In the genomic region with DNA sequence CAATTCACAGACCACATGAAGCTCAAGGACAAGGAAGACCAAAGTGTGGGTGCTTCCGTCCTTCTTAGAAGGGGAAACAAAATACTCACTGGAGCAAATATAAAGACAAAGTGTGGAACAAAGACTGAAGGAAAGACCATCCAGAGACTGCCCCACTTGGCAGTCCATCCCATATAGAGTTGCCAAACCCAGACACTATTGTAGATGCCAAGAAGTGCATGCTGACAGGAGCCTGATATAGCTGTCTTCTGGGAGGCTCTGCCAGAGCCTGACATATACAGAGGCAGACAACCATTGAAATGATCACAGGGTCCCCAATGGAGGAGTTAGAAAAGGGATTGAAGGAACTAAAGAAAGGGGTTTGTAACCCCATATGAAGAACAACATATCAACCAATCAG, we compare ENCODE assay signal across 5 mouse cellular contexts.
DNase-seq lines count a peak whose midpoint lies in the region; ATAC-seq and TF ChIP-seq lines count a peak whose summit lies in the region.
"Not testable (repeated sequence)": the region's sequence is repeated elsewhere in the genome, so short reads cannot be mapped to it uniquely, and the experiment has no call there.

No protein-coding gene starts in this region.

- H3K4me1 ChIP-seq in hindbrain, embryonic 16.5 days (ENCODE audit: control insufficient read depth, insufficient read depth, low read depth, low read length); midbrain, postnatal 0 days (ENCODE audit: insufficient read depth, low read length): not testable (repeated sequence)

- peak; percentile 72; the same call in 1 of the 2 replicates for ATAC-seq in hindbrain, embryonic 16.5 days
- ATAC-seq in midbrain, postnatal 0 days (ENCODE audit: low FRiP score), result not testable (repeated sequence)

- intact Hi-C loops in left cerebral cortex, postnatal 4 days (cut with DNase I), result not testable (repeated sequence)

- TF ChIP-seq POLR2A in brain, embryonic 14.5 days (IDR thresholded peaks at IDR 0.05; ENCODE audit: borderline replicate concordance, extremely low read depth, insufficient read depth, insufficient read length, poor library complexity, severe bottlenecking), result not testable (repeated sequence)

- H3K9me3 ChIP-seq in hindbrain, embryonic 16.5 days (ENCODE audit: control insufficient read depth, low read length); midbrain, postnatal 0 days (ENCODE audit: low read length): not testable (repeated sequence)

- not testable (repeated sequence) for H3K36me3 ChIP-seq in hindbrain, embryonic 16.5 days (ENCODE audit: control insufficient read depth, insufficient read depth, low read length); midbrain, postnatal 0 days (ENCODE audit: insufficient read depth, low read length)

- not testable (repeated sequence) for TF ChIP-seq CTCF in brain, embryonic 14.5 days (IDR thresholded peaks at IDR 0.05; ENCODE audit: borderline replicate concordance, extremely low read depth, insufficient read depth, insufficient read length); midbrain, postnatal 0 days (IDR thresholded peaks at IDR 0.05)

- not testable (repeated sequence) for H3K9ac ChIP-seq in hindbrain, embryonic 16.5 days (ENCODE audit: low read depth, low read length); midbrain, postnatal 0 days (replicated peaks; ENCODE audit: low read length, poor library complexity, severe bottlenecking)

- H3K27ac ChIP-seq in hindbrain, embryonic 16.5 days (ENCODE audit: low read depth, low read length); midbrain, postnatal 0 days (ENCODE audit: low read depth, low read length): not testable (repeated sequence)

- H3K27me3 ChIP-seq in hindbrain, embryonic 16.5 days (replicated peaks; ENCODE audit: control insufficient read depth, insufficient read depth, low read length); midbrain, postnatal 0 days (ENCODE audit: insufficient read depth, low read length): not testable (repeated sequence)

- not testable (repeated sequence) for H3K4me3 ChIP-seq in hindbrain, embryonic 16.5 days (ENCODE audit: low read length); midbrain, postnatal 0 days (ENCODE audit: low read depth, low read length)

- 63% methylated on average over 1 of the region's 1 CpGs for WGBS in hindbrain, embryonic 16.5 days
- 62% methylated on average over 1 of the region's 1 CpGs for WGBS in midbrain, postnatal 0 days

- not testable (repeated sequence) for H3K4me2 ChIP-seq in hindbrain, embryonic 16.5 days (ENCODE audit: low read length); midbrain, postnatal 0 days (ENCODE audit: low read depth, low read length, poor library complexity, severe bottlenecking)

- peak; percentile 14 for DNase-seq in brain, embryonic 14.5 days (ENCODE audit: low read depth)
- peak; percentile 19 for DNase-seq in left cerebral cortex, postnatal 4 days
- DNase-seq in midbrain, postnatal 0 days (ENCODE audit: low spot score), result peak; percentile 43
- DNase-seq in right cerebral cortex, postnatal 4 days, result peak; percentile 4
